Mouse (Mus musculus): Measurements from ENCODE around the gene Clip2.

Gene Clip2

DNA sequence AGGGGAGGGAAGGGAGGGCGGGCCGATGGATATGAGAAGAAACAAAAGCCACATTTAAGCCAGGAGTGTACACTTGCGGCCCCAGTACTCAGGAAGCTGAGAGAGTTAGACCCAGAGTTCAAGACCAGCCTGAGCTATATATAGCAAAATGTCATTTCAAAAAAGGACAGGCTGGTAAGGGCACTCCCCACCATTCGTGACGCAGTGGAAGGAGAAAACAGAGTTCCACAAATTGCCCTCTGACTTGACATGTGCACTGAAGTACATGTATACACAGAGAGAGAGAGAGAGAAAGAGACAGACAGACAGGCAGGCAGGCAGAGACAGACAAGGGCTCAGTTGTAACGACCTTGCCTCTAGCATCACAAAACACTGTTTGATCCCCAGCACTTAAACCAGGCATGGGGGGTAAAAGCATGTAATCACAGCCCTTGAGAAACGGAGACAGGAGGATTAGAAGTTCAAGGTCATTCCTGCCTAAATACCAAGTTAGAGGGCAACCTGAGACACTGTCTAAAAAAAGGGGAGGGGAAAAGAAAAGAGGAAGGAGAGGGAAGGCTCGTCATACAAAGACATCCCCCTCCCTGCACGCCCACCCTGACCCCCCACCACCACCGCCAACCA lies 106.9 kb downstream of the Clip2 start:
- no peak for TF ChIP-seq GATA4 (IDR thresholded peaks at IDR 0.05; ENCODE audit: insufficient replicate concordance, low read length)

DNA sequence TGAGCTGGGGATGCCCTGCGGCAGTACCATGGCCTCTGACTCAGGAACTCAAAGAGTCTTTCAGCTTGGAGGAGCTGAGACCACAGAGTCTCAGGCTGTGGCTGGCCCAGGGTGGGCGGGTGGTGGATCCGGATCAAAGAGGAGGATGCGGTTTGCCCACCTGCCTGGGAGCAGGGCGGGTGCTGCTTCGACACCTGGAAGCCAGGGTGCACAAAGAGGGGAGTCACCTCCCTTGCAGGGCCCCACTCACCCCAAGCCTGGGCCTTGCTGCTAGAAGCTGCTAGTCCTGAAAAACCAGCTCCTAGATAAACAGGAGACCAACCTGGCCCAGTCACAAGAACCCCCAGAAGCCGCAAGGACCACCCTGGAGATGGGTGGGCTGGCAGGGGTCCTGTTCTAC lies 107.8 kb downstream of the Clip2 start:
- no peak for TF ChIP-seq GATA4 (IDR thresholded peaks at IDR 0.05; ENCODE audit: insufficient replicate concordance, low read length)

DNA sequence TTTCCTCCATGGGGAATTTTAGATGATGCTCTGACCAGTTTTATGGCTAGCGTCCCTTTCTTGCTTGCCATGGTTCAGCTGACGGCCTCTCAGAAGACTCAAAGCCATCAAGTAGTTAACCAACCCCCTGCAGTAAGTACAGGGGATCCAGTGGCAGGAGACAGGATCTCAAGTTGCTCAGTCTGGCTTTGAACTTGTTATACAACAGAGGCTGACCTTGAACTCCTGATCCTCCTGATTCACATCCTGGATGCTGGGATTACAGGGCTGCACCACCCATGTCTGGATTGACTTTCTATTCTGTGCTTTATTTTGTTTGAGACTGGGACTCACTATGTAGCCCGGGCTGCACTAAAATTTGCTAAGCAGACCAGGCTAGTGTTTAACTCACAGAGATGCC lies 110.2 kb downstream of the Clip2 start:
- no peak for TF ChIP-seq GATA4 (IDR thresholded peaks at IDR 0.05; ENCODE audit: insufficient replicate concordance, low read length)

DNA sequence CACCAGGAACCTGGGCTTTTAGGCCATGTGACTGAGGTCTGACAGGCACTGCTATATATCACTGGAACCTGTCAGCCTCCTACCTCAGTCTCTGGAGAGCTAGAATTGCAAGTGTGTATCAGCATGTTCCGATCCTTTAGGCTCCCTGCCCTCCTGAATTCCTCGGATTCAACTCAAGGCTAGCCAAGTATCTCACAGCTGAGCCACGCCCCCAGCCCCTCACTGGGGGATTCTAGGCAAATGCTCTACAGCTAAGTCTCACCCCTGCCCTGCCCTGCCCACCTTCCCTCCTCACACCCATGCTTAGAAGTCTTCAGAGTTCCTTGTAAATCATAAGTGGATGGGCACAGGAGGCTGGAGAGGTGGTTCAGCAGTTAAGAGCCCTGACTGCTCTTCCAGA lies 111.1 kb downstream of the Clip2 start:
- TF ChIP-seq GATA4 (IDR thresholded peaks at IDR 0.05; ENCODE audit: insufficient replicate concordance, low read length): no peak

DNA sequence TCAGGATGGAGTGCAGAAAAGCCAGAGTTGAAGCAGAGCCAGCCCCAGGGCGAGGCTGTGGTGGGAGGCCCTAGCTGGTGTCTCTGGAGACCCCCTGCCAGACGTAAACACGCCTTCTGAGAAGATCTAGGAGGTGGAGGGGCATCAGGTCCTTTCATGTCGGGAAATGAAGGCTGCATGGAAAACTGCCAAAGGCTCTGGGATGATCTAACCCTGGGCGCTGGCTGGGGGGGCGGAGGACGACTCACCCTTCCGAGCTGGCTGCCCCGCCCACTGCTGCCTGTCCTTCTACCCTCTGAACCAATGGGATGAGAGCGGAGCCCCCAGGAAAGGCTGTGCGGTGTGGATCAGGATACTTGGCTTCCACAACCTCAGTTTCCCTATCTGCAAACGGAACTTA lies 112.1 kb downstream of the Clip2 start:
- no peak for TF ChIP-seq GATA4 (IDR thresholded peaks at IDR 0.05; ENCODE audit: insufficient replicate concordance, low read length)

DNA sequence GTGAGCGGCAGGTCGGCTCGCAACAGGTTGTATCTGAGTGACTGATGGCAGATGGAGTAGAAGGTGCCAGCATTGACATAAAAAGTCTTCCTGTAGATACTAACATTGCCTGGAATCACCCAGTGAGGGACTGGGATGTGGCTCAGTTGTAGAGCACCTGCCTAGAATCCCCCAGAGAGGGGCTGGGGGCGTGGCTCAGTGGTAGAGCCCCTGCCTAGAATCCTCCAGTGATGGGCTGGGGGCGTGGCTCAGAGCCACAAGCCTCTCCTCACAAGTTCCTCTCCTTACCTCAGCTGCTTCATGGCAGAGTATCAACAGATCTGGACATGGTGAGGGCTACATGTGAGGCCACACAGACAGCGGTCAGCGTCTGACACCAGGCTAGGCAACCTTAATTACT lies 112.8 kb downstream of the Clip2 start:
- no peak for TF ChIP-seq GATA4 (IDR thresholded peaks at IDR 0.05; ENCODE audit: insufficient replicate concordance, low read length)

Measured in liver, adult (tissue).